Mouse (Mus musculus) lung, postnatal 0 days (tissue): ENCODE measurements at regions not wholly inside any gene's neighbourhood (a gene's known extent, or its start where the extent isn't known, plus 50 kb on each side); places are given as distances from the start of the nearest gene placed in this dataset.

ENCODE experiments used
- CTCF ChIP-seq: IDR thresholded peaks from 2 replicates; pipeline ENCODE4 v1.5.1; 2016; ENCODE audit warnings: antibody characterized with exemption, mild to moderate bottlenecking
- EP300 ChIP-seq: IDR thresholded peaks from 2 replicates; pipeline ENCODE4 v1.6.1; 2016; ENCODE audit warnings: antibody characterized with exemption, mild to moderate bottlenecking, control low read depth

- TF ChIP-seq CTCF = no peak
- no peak for TF ChIP-seq EP300
These were observed 119.2 kb downstream of the Snx18 start for GRCm38 (mm10) chr13:113499079-113499710.
